In genomic region chr14:122552761-122553445, GRCm38 (mm10) we compare ENCODE assay signal across 27 mouse cellular contexts. TPM values are rescaled to one million over a fixed set of nuclear protein-coding genes. Genes with fewer than 3 reads are reported as not detected.
DNase-seq lines count a peak whose midpoint lies in the region; ATAC-seq lines count a peak whose summit lies in the region.
"Had no signal": no experiment of that assay in that cellular context is flagged by ENCODE, and none has a peak within 500 bp of the region (broad histone marks: within the 10 kb centered on the region; RNA-seq: fewer than 3 reads in every experiment).

No protein-coding gene starts in this region.

- no peak overlapping the region for H3K27ac ChIP-seq in kidney, embryonic 14.5 days (ENCODE audit: low read depth, low read length)
- no peak overlapping the region for H3K27ac ChIP-seq in limb, embryonic 10.5 days
- H3K27ac ChIP-seq: embryonic facial prominence, embryonic 12.5 days; embryonic facial prominence, embryonic 15.5 days; heart, embryonic 15.5 days; hindbrain, embryonic 10.5 days; hindbrain, embryonic 13.5 days had no signal

- H3K4me1 ChIP-seq in kidney, embryonic 14.5 days (ENCODE audit: control insufficient read depth, insufficient read depth, low read length): no peaks in the 10 kb centered on the region
- H3K4me1 ChIP-seq in limb, embryonic 10.5 days: no peaks in the 10 kb centered on the region
- H3K4me1 ChIP-seq: embryonic facial prominence, embryonic 12.5 days; embryonic facial prominence, embryonic 15.5 days; heart, embryonic 12.5 days; heart, embryonic 15.5 days; hindbrain, embryonic 10.5 days; hindbrain, embryonic 13.5 days had no signal

- H3K9ac ChIP-seq in kidney, embryonic 14.5 days (ENCODE audit: low read depth, low read length): no peak overlapping the region
- H3K9ac ChIP-seq: embryonic facial prominence, embryonic 12.5 days; embryonic facial prominence, embryonic 15.5 days; forebrain, postnatal 0 days; heart, embryonic 12.5 days; heart, embryonic 15.5 days; hindbrain, embryonic 13.5 days had no signal

- WGBS in kidney, embryonic 14.5 days: 77% methylated on average over 7 of the region's 7 CpGs
- WGBS in limb, embryonic 10.5 days: 90% methylated on average over 7 of the region's 7 CpGs

- H3K9me3 ChIP-seq in kidney, embryonic 14.5 days (ENCODE audit: control insufficient read depth, low read length): no peaks in the 10 kb centered on the region
- no peaks in the 10 kb centered on the region for H3K9me3 ChIP-seq in limb, embryonic 10.5 days (replicated peaks)
- H3K9me3 ChIP-seq: embryonic facial prominence, embryonic 12.5 days; embryonic facial prominence, embryonic 15.5 days; heart, embryonic 15.5 days; hindbrain, embryonic 10.5 days; hindbrain, embryonic 13.5 days had no signal

- DNase-seq in kidney, adult 11 months: peak; percentile 59
- peak; percentile 71 for DNase-seq in kidney, adult 9 months
- DNase-seq in kidney, postnatal 10 days: no peak
- DNase-seq in NIH3T3 (ENCODE audit: low read depth): peak; percentile 11
- peak; percentile 32 for DNase-seq in kidney, postnatal 14 days
- DNase-seq in limb, embryonic 10.5 days (ENCODE audit: low spot score): no peak
- DNase-seq in spleen, adult 12 weeks (ENCODE audit: low spot score): no peak
- DNase-seq: adrenal gland, adult 2 months; adrenal gland, postnatal 14 days; cerebellum, adult 11 months; cerebellum, adult 2 months; cerebellum, adult 9-11 months; cerebellum, postnatal 25 days; forebrain, postnatal 0 days; gastrocnemius, postnatal 25 days; heart, adult 18-20 months; heart, postnatal 10 days; heart, postnatal 36 days had no signal

- H3K36me3 ChIP-seq in kidney, embryonic 14.5 days (ENCODE audit: control insufficient read depth, insufficient read depth, low read length): no peaks in the 10 kb centered on the region
- H3K36me3 ChIP-seq in limb, embryonic 10.5 days: peaks cover 6% of the 10 kb centered on the region
- H3K36me3 ChIP-seq: embryonic facial prominence, embryonic 12.5 days; embryonic facial prominence, embryonic 15.5 days; heart, embryonic 12.5 days; hindbrain, embryonic 10.5 days; hindbrain, embryonic 13.5 days had no signal

- no peaks in the 10 kb centered on the region for H3K27me3 ChIP-seq in kidney, embryonic 14.5 days (ENCODE audit: control insufficient read depth, insufficient read depth, low read length)
- H3K27me3 ChIP-seq in limb, embryonic 10.5 days (ENCODE audit: low read depth, poor library complexity, severe bottlenecking): no peaks in the 10 kb centered on the region
- H3K27me3 ChIP-seq: embryonic facial prominence, embryonic 12.5 days; embryonic facial prominence, embryonic 15.5 days; heart, embryonic 12.5 days; heart, embryonic 15.5 days; hindbrain, embryonic 13.5 days; Patski had no signal

- no peak for ATAC-seq in kidney, embryonic 14.5 days (ENCODE audit: low FRiP score, low TSS enrichment)
- ATAC-seq: forebrain, embryonic 14.5 days; forebrain, postnatal 0 days; Patski had no signal

- no peak overlapping the region for H3K4me2 ChIP-seq in kidney, embryonic 14.5 days (replicated peaks; ENCODE audit: low read depth, low read length)
- H3K4me2 ChIP-seq: embryonic facial prominence, embryonic 12.5 days; embryonic facial prominence, embryonic 15.5 days; heart, embryonic 12.5 days; heart, embryonic 15.5 days; hindbrain, embryonic 13.5 days had no signal

- no peak overlapping the region for H3K4me3 ChIP-seq in kidney, embryonic 14.5 days (ENCODE audit: low read length)
- no peak overlapping the region for H3K4me3 ChIP-seq in limb, embryonic 10.5 days
- H3K4me3 ChIP-seq: embryonic facial prominence, embryonic 12.5 days; embryonic facial prominence, embryonic 15.5 days; heart, embryonic 12.5 days; heart, embryonic 15.5 days; hindbrain, embryonic 10.5 days; hindbrain, embryonic 13.5 days had no signal

RNA-seq across cellular contexts. Expression of gene Pcca, which starts 18.8 kb away (rescaled TPM):
- 15.3 and 20.5 TPM in 2 replicates for polyA plus RNA-seq in kidney, embryonic 14.5 days (2014; fragmentation: Nextera tagmentation; extraction: Ambion mirVana)
- 32.4 and 35.8 TPM in 2 replicates for polyA plus RNA-seq in limb, embryonic 10.5 days (2016; fragmentation: Nextera tagmentation; extraction: Ambion mirVana)

Comparison
In these comparisons a context has a peak if more than half of its experiments do, and no peak if none do; other contexts are left out.
1. DNase-seq: peak in kidney, adult 11 months (single experiment), kidney, adult 9 months (single experiment), NIH3T3 (single experiment) and kidney, postnatal 14 days (single experiment); none in kidney, postnatal 10 days (single experiment), limb, embryonic 10.5 days (single experiment) and spleen, adult 12 weeks (single experiment).